Mouse (Mus musculus) MEL (cell line): Measurements from ENCODE around the gene Ptpn14.

Experiments
- CTCF ChIP-seq, 3 experiments: IDR thresholded peaks in 2 of 3; conservative IDR thresholded peaks in 1 of 3; 2 replicates each; pipeline ENCODE4 v1.5.1; 2011 to 2012; ENCODE audit warnings: low read length in 3 of 3, low read depth in 2 of 3, mild to moderate bottlenecking in 2 of 3, improper control_type of control experiment in 1 of 3, inconsistent platforms in 1 of 3, mixed read lengths in 1 of 3, moderate library complexity in 1 of 3; ENCODE audit not compliant: control insufficient read depth in 1 of 3, insufficient read depth in 1 of 3, poor library complexity in 1 of 3, severe bottlenecking in 1 of 3
- EP300 ChIP-seq, 2 experiments: IDR thresholded peaks; 2 replicates each; pipeline ENCODE4 v1.6.1; 2011; ENCODE audit warnings: improper control_type of control experiment in 2 of 2, low read length in 2 of 2, low read depth in 1 of 2, mild to moderate bottlenecking in 1 of 2
- JUND ChIP-seq: IDR thresholded peaks from 2 replicates; pipeline ENCODE4 v1.6.1; 2011; ENCODE audit warnings: low read depth, mild to moderate bottlenecking, improper control_type of control experiment, low read length
- MAFK ChIP-seq: IDR thresholded peaks from 2 replicates; pipeline ENCODE4 v1.6.1; 2011; ENCODE audit warnings: low read depth, mild to moderate bottlenecking, low read length, improper control_type of control experiment, borderline replicate concordance
- MEF2A ChIP-seq: IDR thresholded peaks from 2 replicates; pipeline ENCODE4 v1.6.1; 2014; ENCODE audit warnings: low read depth, mild to moderate bottlenecking, inconsistent platforms, low read length, improper control_type of control experiment; ENCODE audit not compliant: poor library complexity, insufficient replicate concordance, severe bottlenecking; ENCODE audit errors: extremely low read depth
- MYC ChIP-seq: IDR thresholded peaks from 2 replicates; pipeline ENCODE4 v1.6.1; 2011; ENCODE audit warnings: low read depth, mild to moderate bottlenecking, low read length, improper control_type of control experiment, moderate library complexity
- POLR2A ChIP-seq, 2 experiments: IDR thresholded peaks; 2 replicates each; pipeline ENCODE4 v1.6.1; 2011 to 2012; ENCODE audit warnings: low read length in 2 of 2, mild to moderate bottlenecking in 2 of 2, control low read depth in 1 of 2, improper control_type of control experiment in 1 of 2, low read depth in 1 of 2, moderate library complexity in 1 of 2; ENCODE audit not compliant: control insufficient read depth in 1 of 2, insufficient read depth in 1 of 2, poor library complexity in 1 of 2
- POLR2AphosphoS2 ChIP-seq: IDR thresholded peaks from 2 replicates; pipeline ENCODE4 v1.6.1; 2011; ENCODE audit warnings: low read length, improper control_type of control experiment
- TCF12 ChIP-seq: IDR thresholded peaks from 2 replicates; pipeline ENCODE4 v1.6.1; 2014; ENCODE audit warnings: low read depth, mild to moderate bottlenecking, inconsistent platforms, low read length, improper control_type of control experiment, moderate library complexity
- UBTF ChIP-seq: IDR thresholded peaks from 2 replicates; pipeline ENCODE4 v1.6.1; 2012; ENCODE audit warnings: low read depth, mild to moderate bottlenecking, inconsistent platforms, low read length, improper control_type of control experiment, moderate library complexity, borderline replicate concordance; ENCODE audit not compliant: insufficient read depth

- TF ChIP-seq CTCF (IDR thresholded peaks at IDR 0.05 in 2 of 3, conservative IDR thresholded peaks at IDR 0.05 in 1 of 3; ENCODE audit: control insufficient read depth in 1 of 3, insufficient read depth in 1 of 3, low read depth in 2 of 3, low read length in 3 of 3, poor library complexity in 1 of 3, severe bottlenecking in 1 of 3) (no peak), POLR2A (IDR thresholded peaks at IDR 0.05; ENCODE audit: control insufficient read depth in 1 of 2, insufficient read depth in 1 of 2, low read depth in 1 of 2, low read length in 2 of 2, poor library complexity in 1 of 2) (no peak), EP300 (IDR thresholded peaks at IDR 0.05; ENCODE audit: low read depth in 1 of 2, low read length in 2 of 2) (no peak), MYC (no peak), MAFK (no peak), MEF2A (no peak), UBTF (no peak), POLR2AphosphoS2 (no peak), TCF12 (no peak), JUND (no peak)
Measured at GRCm38 (mm10) chr1:189888749-189889148, 160.7 kb downstream of the Ptpn14 start.
